Mouse (Mus musculus) embryo, embryonic 9.5 days (tissue): ENCODE data around the gene Npb.
"Not testable (repeated sequence)": the region's sequence is repeated elsewhere in the genome, so short reads cannot be mapped to it uniquely, and the experiment has no call there.

ENCODE experiments used
- DNase-seq: peaks from one replicate; pipeline ENCODE4 v3.0.0-alpha.2; 2017; ENCODE audit errors: extremely low spot score

Gene Npb

DNA sequence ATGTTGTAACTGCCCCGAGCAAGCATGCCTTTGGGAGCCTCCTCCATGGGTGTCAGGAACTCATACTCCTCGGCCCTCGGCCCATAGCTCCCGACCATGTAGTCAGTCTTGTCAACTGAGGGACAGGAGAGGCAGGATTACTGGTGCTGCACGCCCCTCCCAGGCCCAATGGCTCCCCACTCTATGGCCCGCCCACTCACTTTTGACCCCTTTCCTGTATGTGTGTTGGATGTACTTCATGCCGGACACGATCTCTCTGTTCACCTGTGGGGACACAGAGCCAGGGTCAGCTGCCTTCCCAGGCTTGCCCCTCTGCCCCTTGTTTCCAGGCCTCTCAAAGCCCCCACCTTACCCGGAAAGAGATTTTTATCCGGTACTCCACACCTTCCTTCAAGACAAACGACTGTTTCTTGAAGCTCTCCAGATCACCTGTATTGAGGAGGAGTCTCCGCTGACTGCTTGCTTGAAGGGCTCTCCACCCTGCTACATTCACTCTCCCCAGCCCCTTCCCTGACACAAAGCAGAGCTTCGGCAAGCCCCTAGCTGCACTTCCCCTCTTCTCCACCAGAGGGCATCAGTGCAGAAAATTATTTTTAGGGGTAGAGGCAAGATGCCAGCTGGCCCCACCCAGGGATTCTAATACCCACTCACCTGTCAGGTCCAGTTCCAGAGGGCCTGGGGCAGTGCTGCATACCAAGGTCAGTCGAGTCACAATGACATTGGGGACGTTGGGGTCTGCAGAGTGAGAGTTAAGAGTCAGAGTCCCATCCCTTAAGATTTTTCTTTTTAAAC lies 28.8 kb upstream of the Npb start:
- peak; percentile 87 for DNase-seq

DNA sequence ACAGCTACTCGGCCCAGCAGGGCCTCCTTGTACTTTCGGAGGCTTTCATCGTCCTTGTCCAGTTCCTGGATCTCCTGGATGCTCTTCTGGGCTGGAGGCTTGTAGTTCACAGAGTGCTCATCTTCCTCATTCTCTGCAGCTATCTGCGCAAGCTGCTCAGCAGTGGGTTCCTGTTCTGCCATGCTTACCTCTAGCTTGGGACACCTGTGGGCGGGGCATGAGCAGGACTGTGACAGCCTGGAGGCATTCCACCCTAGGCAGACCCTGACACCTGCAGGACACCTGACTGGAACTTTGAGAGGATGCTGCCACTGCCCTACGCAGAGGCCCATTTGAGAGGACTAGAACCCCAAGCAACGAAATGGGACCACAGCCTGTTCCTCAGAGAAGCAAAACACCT lies 28.1 kb upstream of the Npb start:
- no peak for DNase-seq

DNA sequence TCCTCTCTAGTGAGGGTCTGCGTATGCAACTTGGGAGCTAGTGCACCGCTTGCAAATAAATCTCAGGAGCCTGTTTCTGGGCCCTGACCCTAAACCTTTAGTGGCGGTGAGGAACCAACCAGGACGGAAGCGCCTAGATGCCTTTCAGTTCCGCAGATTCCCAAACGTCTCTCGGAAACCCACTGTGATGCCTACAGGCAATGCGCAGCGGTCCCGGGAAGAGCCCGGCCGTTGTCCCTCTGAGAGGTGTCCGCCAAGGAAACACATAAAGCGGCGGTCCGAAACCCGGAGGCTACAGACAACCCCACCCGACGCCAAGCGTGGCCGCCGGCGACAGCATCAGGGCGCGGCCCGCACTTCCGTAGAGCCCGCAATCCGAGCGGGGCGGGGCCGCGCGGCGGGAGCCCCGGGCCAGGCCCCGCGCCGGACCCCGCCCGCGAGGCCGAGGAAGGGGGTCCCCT lies 27.4 kb upstream of the Npb start:
- DNase-seq = peak; percentile 44

DNA sequence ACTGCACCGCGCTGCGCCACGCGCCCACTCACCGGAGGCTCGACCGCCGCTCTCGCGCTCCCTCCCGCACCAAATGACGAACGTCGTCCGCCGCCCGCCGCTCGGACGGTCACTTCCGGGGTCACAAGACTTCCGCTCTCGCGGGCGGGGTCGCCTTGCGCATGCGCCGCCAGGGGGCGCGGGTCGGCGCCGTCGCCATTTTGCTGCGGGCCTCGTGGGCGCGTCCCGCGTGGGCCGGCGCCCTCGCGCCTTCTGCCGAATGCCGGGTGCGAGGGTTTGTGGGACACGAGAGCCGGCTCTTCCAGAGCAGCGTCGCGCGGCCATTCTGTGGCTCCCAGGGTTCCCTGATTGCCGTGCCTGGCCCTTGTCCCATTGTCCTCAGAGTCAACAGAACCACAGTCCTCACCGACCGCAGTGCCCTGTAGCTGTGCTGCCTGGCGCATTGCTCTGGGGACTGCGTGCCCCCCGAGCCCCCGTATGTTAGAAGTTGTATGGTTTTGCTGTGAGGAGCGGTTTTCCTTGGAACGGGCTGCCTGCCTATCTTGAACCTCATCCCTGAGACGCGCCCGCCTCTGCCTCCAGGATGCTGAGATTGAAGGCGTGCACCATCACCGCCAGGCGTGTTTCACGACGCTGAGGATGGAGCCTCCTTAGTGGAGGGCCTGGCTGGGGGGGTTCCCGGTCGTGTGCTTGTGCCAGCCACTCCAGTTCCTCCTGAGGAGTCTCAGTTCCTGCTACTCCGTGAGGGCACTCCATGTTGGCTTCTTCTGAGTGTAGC lies 26.6 kb upstream of the Npb start, which contains the start of gene Arhgdia:
Arhgdia (minus strand) TSS at position 135 of the 778 bp plus-strand sequence.
- peak; percentile 90 for DNase-seq

DNA sequence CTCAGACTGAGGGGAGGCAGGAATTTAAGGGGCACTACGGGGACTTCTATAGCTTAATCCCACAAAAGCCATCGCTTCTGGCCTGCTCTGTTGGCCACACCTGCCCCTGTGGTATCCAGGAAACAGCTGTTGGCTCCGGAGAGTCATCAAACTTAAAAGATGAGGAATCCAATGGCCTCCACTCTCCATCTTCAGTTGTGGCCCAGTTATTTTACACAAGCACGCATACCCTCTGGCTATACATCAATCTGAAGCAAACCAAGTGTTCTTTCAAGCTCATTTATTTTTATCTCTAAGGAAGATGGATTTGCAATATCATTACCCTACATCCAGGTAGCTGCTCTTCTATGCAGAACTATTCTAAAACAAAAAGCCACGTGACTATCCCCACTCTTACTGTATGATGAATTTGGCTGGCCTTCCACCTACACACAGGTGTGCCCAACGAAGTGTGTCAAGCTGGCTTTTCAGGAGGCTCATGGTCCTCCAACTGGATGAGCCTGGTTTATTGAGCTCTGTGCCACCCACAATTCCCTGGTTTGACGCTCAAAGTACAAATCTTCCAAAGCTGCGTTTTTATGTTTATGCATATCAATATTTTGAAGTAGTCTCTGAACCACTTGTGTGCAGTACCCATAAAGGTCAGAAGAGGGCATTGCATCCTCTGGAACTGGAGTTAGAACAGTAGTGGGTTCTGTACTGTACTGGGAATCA lies 25.9 kb upstream of the Npb start:
- DNase-seq = peak; percentile 40

DNA sequence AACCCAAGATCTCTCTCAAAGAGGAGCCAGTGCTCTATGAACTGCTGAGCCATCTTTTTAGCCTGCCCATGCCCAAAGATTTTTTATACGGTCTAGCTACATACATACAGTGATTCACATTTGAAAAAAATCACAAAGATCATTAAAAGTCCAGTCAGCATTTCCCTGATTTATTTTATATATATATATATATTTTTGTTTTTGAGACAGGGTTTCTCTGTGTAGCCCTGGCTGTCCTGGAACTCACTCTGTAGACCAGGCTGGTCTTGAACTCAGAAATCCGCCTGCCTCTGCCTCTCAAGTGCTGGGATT lies 25.3 kb upstream of the Npb start:
- not testable (repeated sequence) for DNase-seq

DNA sequence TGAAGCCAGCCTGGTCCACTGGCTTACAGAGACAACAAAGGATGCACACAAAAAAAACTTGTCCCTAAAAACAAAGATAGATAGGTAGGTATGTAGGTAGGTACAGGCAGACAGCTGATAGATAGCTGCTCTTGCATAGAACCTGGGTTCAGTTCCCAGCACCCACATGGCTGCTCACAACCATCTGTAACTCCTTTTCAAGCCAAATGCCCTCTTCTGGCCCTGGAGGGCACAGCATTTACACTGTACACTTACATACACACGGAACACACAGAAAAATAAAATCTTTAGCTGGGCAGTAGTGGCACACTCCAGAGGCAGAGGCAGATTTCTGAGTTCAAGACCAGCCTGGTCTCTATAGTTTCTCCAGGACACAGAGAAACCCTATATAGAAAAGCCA lies 24.3 kb upstream of the Npb start:
- no peak for DNase-seq

DNA sequence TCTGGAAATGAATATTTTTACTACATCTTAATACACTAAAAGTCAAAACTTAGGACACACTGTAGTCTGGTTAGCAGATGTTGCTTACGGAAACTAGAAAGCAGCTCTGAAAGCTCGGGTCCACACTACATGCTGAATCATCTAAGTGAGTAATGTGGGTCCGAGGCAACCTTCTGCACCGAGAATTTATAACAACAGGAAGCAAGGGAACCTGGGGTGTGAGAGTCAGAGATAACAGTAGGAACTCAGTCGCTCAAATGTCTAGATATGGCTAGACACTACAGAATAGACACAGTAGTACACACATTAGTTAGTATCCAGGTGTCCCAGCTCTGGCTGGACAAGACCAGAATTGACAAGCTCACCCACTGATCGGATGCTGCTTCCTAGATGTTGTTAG lies 19.7 kb upstream of the Npb start:
- DNase-seq = no peak

DNA sequence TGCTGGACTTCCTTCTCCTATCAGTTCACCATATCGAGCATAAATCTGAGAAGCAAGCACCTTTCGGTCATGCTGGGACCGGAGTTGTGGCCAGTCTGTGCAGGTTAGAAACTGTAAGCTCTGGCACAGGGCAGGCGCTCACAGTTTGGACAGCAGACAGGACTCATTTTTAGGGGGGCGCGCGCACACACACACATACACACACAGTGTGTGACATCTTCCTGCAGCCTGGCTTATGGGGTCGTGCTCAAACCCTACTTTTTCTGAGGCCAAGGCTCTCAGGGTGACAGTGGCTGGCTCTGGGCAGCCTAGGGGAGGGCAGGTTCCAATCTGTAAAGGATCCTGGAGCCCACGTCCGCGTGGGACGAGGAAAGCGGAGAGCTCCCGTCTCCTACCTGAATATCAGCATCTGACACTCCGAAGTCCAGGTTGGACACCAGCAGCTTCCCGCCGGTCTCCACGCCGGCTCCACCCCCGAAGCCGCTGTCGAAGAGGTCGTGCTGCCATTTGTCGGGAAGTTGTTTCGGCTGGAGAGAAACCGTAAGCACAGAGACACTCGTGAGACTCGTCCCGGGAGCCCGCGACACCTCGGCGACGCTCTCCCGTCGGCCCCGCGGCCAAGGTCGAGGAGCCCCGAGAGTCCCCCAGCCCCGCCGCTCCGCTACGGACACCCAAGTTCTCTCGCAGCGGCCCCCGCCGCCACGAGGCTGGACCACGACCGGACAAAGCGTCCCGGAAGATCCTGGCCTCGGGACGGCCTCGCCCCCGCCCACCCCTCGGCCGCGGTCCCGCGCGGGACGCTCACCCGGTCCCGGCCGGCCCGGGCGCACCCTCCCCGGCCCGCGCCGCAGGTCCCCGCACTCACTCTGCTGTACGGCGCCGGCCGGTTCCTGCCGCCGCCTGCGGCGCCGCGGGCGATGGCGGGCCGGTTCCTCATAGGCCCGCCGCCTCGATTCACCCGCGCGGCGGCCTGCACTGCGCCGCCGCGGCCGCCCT lies 10.7 kb upstream of the Npb start:
- peak; percentile 34 for DNase-seq

DNA sequence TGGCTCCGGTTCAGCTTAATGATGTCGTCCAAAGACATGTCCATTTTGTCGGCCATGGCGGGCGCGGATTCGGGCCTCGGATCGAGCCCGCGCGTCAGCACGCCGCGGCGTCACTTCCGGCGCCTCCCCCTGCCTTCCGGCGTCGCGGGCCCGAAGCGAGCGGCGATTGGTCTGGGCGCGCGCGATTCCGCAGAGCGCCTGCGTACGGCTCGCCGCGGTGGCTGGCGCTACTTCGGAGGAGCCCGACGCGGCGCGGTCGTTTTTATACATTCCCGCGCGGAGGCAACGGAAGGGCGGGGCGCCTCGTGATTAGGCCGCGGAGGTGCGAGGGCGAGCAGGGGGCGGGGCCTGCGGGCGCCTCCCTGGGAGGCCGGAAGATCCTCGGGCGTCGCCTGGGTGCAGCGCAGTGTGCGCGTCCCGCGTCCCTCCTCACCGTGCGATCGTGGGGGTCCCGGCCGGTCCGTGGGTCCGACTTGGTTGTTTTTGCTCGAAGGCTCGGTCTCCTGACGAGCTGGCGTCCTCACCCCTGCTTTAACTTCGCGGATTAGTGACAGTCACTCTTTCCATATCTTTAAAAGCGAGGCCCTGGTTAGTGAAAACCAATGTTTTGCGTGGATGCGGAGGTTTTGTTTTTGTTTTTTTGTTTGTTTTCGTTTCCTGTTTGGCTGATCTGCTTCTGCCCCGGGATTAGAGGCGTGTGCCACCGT lies 9.8 kb upstream of the Npb start, which contains the start of the genes Alyref and Anapc11:
Alyref (minus strand) TSS at position 83 of the 707 bp plus-strand sequence.
Anapc11 (plus strand) TSS at position 139 of the 707 bp plus-strand sequence.
- peak; percentile 93 for DNase-seq

DNA sequence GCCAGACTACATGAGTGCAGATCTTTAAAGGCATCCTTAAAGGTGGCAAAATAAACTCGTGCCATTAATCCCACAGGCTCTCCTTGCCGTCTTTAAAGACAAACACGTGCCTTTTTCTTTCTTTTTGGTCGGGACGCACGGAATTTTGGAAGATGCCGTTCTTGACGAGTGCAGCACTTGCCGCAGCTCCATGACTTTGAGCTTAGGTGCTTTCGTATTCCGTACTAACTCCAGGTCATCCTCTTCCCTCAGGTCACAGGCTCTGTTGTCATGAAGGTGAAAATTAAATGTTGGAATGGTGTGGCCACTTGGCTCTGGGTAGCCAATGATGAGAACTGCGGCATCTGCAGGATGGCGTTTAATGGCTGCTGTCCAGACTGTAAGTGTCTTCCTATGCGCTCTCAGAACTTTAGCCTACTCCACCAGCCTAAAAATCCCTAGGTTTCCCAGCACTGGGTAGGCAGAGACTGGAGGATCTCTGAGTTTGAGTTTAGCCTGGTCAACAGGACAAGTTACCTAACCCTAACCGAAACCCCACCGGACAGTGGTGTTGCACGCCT lies 9.2 kb upstream of the Npb start:
- peak; percentile 12 for DNase-seq

DNA sequence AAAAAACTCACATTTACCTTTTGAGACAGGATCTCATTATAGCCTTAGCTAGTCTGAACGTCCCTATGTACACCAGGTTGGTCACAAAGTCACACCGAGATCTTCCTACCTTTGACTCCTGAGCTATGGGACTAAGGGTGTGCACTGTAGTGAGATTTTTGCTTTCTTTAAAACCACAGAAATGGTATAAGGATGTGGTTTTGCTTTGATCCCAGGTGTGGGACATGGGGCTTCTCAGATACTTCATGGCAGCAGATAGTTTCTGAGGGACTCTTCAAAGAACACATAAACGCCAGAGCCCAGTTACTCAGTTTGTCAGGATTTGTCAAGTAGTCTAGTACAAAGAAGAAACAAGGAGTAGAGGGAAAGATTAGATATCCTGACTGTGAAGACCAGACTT lies 7.6 kb upstream of the Npb start:
- no peak for DNase-seq

DNA sequence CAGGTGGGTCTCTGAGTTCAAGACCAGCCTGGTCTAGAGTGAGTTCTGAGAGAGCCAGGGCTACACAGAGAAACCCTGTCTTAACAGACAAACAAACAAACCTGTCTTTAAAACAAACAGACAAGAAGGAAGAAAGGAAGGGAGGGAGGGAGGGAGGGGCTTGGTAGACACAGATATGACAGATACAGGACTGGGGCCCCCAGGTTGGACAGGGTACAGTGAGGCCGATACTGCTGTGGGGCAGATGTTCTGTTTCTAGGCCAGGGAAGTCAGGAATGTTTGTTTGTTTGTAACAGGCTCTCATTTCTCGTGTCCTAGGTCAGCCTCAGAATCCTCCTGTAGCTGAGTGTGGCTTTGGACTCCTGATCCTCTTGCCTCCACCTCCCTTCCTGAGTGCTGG lies 4.7 kb upstream of the Npb start:
- DNase-seq = no peak

DNA sequence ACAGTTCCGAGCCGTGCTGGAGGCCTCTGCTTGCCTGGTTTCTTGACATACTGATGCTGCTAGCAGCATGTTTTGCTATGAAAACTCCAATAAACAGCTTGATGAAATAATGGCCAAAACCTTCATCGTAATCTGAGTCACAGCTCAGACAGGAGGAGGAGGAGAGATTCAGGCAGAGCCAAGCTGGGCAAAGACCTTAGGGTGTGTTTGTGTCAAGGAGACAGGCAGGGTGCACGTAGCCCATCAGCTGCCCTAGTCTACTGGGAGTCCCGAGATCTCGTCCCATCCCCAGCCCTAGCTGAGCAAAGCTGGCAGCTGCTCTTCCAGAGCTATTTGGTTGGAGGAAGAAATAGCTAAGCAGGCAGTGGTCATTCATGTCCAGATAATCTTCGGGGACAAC lies 2.6 kb upstream of the Npb start:
- DNase-seq = no peak

DNA sequence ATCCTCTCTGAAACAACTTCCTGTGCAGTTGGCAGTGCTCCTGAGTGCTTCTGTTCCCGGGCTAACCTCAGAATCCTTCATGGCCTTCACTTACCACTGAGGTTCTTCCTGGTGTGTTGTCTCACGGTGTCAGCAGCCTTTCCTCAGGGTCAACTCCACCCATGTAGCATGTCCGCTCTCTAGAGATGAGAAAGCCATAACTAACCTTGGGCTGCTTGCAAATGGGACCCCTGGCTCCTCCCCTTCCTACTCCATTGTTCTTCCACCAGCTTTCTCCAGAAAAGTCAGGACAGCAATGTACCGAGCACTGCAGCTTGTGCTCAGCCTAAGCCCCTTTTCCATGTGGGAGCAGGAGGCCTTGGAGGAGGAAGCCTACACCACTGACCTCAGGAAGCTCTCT lies 1.5 kb upstream of the Npb start:
- no peak for DNase-seq

DNA sequence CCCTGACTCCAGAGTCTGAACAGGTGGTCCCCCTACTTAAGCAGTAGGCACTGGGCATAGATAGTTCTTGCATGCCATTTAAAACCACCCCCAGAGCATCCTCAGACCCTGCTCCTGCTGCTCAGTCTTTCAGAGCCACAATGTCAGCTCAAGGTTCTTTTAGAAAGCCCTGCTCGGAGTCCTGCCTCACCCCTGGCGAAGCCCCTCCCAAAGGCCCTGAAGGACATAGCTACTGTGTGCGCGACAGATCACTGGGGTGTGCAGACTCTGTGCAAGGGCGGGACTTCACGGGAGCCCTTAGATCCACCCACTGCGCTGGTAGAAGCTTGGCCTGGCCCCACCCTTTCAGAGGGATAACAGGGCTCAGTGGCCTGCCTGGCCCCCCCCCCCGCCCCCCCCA lies 973 bp downstream of the Npb start:
- no peak for DNase-seq

DNA sequence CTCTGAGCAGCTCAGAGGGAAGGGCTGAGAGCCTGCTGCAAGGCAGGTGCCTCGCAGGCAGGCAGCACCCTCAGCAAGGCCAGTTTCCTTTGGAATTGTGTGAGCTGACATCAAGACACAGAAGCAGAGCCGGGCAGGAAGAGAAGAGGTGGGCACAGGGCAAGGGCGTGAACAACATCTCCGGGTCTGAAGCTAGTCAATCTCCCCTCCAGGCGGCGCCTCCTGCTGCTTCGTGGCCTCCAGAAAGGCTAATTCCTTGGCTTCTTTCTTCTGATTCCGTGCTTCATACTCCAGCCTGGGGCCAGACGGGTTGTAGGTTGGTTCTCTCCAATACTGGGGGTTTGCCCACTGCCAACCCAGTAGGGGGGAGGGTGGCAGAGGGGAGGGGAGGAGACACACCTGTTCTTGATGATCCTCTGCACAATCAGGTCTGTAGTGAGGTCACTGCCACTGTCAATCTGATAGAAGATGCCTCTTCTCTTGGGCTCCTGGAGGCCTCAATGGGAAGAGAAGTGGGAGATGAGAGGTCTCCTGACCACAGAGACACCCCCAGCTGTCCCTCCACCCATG lies 2.3 kb downstream of the Npb start:
- DNase-seq = no peak

DNA sequence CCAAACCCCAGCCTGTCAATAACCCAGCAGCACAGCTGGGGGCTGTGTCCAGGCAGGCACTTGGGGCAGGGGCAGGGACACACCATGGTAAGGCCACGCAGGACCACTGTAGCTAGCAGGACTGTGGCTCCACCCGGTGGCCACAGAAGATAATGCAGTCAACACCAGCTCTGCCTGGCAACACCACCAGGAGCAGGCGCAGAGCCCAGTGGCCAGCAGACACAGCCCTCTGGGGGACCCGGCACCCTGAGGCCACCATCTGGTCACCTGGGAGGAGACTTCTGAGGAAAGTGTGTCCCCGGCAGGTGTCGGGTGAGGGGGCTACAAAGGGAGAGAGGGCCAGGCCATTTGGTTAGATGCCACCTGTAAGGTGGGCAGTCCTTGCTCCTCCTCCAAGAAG lies 4.5 kb downstream of the Npb start:
- DNase-seq = peak; percentile 74

DNA sequence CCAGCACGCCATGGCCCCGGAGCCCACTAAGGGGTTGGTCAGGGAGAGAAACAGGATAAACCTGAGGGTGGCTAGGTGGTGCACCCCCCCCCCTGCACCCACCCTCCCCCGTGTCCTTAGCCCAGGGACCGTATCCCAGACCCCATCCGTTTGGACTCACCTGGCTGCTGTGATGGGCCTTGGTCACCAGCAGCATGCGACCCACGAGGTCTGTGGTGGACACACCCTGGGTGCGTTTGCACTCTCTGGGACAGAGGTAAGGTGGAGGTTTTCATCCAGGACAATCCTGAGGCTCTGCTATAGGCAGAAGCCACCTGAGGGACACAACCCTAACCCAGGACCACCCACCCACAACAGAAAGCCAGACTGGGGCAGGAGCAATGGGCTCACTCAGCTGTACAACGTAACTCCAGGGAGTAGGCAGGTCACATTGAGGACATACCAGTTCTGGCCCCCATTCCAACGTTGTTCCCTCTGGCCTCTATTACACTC lies 5.2 kb downstream of the Npb start:
- DNase-seq = no peak

DNA sequence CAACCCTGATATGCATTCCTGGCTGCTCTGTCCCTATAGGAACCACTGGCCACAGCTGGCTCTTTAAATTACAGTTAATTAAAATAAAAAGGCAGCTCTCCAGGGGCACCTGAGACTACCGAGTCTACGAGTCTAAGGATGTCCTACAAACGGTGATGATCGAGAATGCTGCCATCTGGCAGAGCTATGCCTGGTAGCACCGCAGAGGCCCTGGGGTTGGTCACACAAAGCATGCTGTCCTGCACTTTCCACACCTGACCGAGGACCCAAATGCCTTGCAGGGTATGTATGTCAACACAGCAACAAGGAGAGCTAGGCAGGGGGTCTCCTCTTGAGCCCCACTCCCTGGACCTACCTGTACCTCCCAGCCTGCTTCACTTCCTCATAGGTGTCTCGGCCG lies 5.7 kb downstream of the Npb start:
- no peak for DNase-seq
